Mouse (Mus musculus) embryonic fibroblast, embryonic 13.5 days (primary cell): Measurements from ENCODE around the gene Adgre5. TPM values are rescaled to one million over a fixed set of nuclear protein-coding genes. Genes with fewer than 3 reads are reported as not detected.

ENCODE experiments used
- H3K27ac ChIP-seq: 2 replicates; pipeline ENCODE4 v1.5.1; 2012; ENCODE audit warnings: low read length, control low read depth, inconsistent platforms; ENCODE audit not compliant: insufficient read depth
- H3K4me1 ChIP-seq: 2 replicates; pipeline ENCODE4 v1.6.1; 2011; ENCODE audit warnings: low read length; ENCODE audit not compliant: control insufficient read depth, insufficient read depth
- H3K4me3 ChIP-seq: 2 replicates; pipeline ENCODE4 v1.5.1; 2011; ENCODE audit warnings: mild to moderate bottlenecking, control low read depth, low read length; ENCODE audit not compliant: insufficient read depth
- CTCF ChIP-seq: IDR thresholded peaks from 2 replicates; pipeline ENCODE4 v1.5.1; 2011; ENCODE audit warnings: mild to moderate bottlenecking, control low read depth, low read length, moderate library complexity, borderline replicate concordance; ENCODE audit not compliant: insufficient read depth
- POLR2A ChIP-seq: IDR thresholded peaks from 2 replicates; pipeline ENCODE4 v1.6.1; 2011; ENCODE audit warnings: low read depth, mild to moderate bottlenecking, control low read depth, low read length, moderate library complexity
- polyA plus RNA-seq: library from polyadenylated mRNA; stranded (reverse); fragments of >200 nt; gene quantifications from 2 replicates; pipeline ENCODE4 v1.2.4, GENCODE M21; 2011; ENCODE audit warnings: low read depth; ENCODE audit not compliant: missing spikeins, insufficient read length

Gene Adgre5
- polyA plus RNA-seq, 1 experiment, result 66.4 TPM

DNA sequence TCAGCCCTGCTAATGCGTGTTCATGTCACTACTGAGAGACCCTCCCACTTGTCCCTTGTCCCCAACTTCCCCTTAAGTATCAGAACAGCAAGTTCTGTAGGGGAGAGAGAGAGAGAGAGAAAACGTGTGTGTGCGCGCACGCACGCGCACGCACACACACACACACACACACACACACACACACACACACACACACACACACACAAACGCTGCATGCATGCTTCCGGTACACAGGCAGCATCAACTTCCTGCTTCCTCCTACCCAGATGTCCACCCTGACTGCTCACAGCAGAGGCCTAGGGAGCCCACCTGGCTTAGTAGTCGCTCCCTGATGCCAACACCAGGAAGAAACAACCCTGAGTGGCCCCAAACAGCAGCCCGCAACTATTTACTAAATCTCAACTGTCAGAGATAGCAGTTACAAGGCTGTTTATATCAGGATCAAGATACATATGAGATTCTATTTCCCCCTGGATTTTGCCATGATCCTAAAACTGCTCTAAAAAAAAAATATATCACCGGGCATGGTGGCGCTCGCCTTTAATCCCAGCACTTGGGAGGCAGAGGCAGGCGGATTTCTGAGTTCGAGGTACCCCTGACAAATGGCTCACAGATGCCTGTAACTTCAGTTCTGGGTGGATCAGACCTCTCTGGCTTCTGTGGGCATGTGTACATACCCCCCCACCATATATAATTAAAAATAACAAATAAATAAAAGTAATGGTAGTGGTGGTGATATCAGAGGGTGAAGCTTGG, 45.6 kb downstream of the Adgre5 start:
- no peak overlapping the region for H3K4me3 ChIP-seq
- no peak for TF ChIP-seq CTCF
- no peak for TF ChIP-seq POLR2A
- no peak overlapping the region for H3K27ac ChIP-seq
- H3K4me1 ChIP-seq, result no peaks in the 10 kb centered on the region; the same call in 1 of the 2 replicates

DNA sequence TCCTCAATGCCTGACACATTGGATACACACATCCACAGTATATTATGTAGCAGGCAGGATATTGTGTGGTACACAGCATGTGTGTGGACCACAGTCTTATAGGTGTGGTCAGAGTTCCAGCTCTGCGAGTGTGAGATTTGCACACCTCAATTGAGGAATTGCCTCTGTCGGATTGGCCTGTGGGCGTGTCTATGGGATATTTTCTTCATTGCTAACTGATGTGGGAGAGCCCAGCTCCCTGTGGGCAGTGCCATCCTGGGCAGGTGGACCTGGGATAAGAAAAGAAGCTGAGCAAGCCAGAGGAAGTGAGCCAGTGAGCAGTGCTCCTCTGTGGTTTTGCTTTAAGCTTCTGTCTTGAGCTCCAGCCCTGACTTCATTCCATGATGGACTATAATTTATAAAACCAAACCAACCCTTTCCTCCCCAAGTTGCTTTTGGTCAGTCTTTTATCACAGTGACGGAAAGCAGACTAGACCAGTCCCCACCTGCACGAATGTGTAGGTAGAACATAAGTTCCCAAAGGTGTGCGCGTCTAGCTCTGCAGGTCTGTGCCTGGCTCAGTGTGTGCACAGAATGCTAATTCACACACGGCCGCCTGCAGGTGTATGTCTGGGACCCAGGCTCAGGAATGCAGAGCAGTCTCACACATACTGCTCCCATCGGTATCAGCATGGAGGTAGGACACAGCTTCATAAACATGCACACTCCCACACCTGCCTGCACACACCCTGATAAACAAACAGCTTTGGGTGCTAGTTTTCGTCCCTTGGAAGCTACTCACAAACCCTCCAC, 46.6 kb downstream of the Adgre5 start:
- TF ChIP-seq CTCF (no peak), POLR2A (no peak)
- Histone ChIP-seq H3K4me1 (no peaks in the 10 kb centered on the region; the same call in 1 of the 2 replicates), H3K27ac (no peak overlapping the region), H3K4me3 (no peak overlapping the region)

DNA sequence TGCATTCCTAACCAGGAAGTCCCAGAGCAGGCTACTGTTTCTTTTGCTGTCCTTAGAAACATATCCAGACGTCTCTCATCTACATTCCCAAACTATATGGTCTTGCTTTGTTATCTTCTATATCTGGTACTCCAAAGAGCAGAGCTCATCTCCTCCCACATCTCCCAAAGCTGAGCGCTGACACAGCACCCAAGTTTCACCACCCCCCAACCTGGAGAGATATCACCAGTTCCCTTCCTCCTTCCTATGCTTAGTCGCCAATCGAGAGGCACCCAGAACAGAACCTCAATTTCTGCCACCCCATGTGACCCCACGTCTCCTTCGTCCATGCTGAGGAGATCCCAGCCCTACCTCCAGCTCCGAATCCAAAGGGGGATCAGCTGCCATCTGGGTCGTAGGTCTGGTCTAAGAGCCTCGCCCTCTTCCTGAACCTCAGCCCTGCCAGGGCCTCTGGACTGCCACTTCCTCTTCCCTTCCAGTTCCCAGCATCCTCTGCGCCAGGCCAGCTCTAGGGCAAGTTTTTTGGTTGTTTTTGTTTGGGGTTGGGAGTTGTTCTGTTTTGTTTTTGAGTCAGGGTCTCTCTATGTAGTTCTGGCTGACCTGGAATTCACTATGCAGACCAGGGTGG, 47.4 kb downstream of the Adgre5 start:
- Histone ChIP-seq H3K4me1 (no peaks in the 10 kb centered on the region), H3K27ac (no peak overlapping the region), H3K4me3 (no peak overlapping the region)
- TF ChIP-seq POLR2A, result no peak
- TF ChIP-seq CTCF, result no peak

DNA sequence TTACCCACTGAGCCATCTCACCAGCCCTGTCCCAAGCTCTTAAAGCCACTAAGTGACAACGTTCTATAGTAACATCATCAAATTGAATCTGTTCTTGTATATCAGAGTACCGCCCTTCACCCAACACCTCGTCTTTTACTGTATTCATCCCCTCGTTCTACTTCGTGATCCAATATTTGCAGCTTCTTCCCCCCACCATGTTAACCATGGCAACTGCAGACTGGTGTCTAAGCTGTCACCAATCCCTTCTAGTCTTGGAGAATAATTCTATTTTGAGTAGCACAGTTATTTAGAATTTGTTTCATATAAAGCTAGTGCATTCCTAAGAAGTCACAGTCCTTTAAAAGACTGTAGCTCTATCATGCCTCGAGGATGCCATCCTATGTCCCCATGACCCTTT, 51.9 kb downstream of the Adgre5 start:
- no peak overlapping the region for H3K27ac ChIP-seq
- no peak overlapping the region for H3K4me3 ChIP-seq
- TF ChIP-seq POLR2A (no peak), CTCF (no peak)
- no peaks in the 10 kb centered on the region for H3K4me1 ChIP-seq

DNA sequence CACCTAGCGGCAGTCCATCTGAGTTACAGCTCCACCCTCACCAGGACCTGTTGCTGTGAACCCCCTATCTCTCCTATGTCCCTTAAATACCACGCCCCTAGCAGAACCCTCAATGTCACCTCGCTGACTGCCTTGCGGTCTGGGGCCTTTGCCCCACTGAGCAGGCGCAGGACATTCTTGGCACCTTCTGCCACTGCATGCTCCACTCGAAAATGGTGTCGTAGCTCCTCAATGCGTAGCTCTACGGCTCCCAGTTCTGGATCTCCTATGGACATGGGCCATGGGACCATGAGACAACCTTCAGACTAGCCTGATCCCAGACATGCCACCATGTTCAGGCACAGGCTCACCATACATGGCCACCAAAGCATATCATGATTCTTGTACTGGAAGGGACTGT, 56.6 kb downstream of the Adgre5 start:
- TF ChIP-seq CTCF (no peak), POLR2A (no peak)
- Histone ChIP-seq H3K27ac (no peak overlapping the region), H3K4me1 (no peaks in the 10 kb centered on the region), H3K4me3 (no peak overlapping the region)

DNA sequence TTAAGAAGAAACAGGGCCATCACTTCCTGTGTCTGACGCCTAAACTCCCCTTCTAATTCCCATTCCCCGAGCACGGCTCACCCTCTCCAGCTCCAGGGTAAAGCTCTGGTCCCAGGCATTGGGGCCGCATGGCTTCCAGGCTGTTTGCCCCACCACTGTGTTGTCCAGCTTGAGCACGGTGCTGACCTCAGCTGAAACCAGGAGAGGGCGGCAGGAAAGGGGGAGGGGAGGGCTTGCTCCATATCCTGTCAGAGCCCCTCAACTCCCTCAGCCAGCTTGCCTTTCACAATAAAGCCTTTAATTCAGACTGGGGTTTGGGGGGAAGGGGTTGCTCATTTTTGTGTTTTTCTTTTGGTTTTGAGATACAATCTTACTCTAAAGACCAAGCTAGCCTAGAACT, 60.0 kb downstream of the Adgre5 start:
- H3K4me1 ChIP-seq, result no peaks in the 10 kb centered on the region
- no peak overlapping the region for H3K4me3 ChIP-seq
- TF ChIP-seq CTCF (no peak), POLR2A (no peak)
- no peak overlapping the region for H3K27ac ChIP-seq

DNA sequence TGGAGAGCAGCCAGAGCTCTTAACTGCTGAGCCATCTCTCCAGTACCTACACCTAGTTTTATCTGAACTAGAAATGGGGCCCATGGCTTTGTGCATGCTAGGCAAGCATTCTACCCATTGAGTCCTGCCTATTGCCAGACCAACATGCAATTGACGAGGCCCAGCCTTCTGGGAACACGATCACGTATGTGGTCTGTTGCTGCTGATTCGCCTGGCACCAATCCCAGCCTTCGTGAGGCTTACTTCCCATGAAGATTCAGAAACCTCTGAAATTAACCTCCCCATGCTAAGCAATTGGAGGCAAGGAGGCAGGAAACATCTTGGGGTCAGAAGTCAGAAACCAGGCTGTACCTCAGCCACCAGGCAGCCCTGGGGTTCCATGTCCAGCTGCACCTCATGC, 60.5 kb downstream of the Adgre5 start:
- no peak for TF ChIP-seq POLR2A
- no peak for TF ChIP-seq CTCF
- Histone ChIP-seq H3K27ac (no peak overlapping the region), H3K4me1 (no peaks in the 10 kb centered on the region), H3K4me3 (no peak overlapping the region)

DNA sequence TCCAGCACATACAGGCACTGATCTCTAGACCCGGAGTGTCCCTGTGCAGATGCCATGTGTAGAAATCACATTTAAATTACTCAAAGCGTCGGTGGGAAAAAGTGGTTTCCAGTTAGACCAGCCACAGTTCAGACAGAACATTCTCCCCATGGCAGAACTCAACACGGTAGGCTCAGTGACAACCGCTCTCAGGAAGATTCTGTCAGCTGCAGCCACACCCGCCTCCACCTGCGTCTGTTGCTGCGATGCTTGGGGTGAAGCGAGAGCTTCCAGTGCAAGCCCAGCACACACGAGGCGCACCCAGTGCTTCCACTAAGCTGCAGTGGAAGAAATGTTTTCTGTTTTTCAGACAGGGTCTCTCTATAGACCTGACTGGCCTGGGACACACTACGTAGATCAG, 61.3 kb downstream of the Adgre5 start:
- Histone ChIP-seq H3K27ac (no peak overlapping the region), H3K4me3 (no peak overlapping the region), H3K4me1 (no peaks in the 10 kb centered on the region)
- no peak for TF ChIP-seq POLR2A

DNA sequence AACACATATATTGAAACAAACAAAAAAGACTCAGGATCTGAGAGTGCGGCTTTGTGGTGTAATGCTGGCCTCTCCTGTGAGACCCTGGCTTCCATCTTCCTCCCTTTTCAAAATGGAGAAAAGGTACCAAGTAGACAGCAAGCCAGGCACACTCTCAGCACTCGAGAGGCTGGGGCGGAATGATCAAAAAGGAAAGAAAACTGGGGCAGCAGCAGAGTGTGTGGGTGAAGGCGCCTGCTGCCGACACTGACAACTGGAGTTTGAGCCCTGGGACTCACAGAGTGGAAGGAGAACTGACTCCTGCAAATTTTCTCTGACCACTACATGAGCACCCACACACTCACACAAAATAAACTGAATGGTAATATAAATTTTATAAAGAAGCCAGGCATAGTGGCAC, 66.6 kb downstream of the Adgre5 start:
- Histone ChIP-seq H3K4me1 (no peaks in the 10 kb centered on the region), H3K4me3 (no peak overlapping the region), H3K27ac (no peak overlapping the region)
- TF ChIP-seq CTCF (no peak), POLR2A (no peak)

Other genes with a start within 250 kb of the Adgre5 start
- not detected in 2 replicates for gene Olfr370, start 205.5 kb downstream of the Adgre5 start, polyA plus RNA-seq
- gene Ndufb7, start 174.7 kb downstream of the Adgre5 start, polyA plus RNA-seq, result 67.4 and 86.9 TPM in 2 replicates
- 210 and 213 TPM in 2 replicates for gene Tecr, start 133.4 kb downstream of the Adgre5 start, polyA plus RNA-seq
- 27.7 and 32.2 TPM in 2 replicates for gene Dnajb1, start 133.1 kb downstream of the Adgre5 start, polyA plus RNA-seq
- gene Gipc1, start 88.6 kb downstream of the Adgre5 start, polyA plus RNA-seq, result 47.4 and 63.3 TPM in 2 replicates
- gene Ptger1, start 74.6 kb downstream of the Adgre5 start, polyA plus RNA-seq, result 2.1 and 2.4 TPM in 2 replicates
- 40.2 and 41.2 TPM in 2 replicates for gene Pkn1, start 42.1 kb downstream of the Adgre5 start, polyA plus RNA-seq
- gene Ddx39, start 26.1 kb downstream of the Adgre5 start, polyA plus RNA-seq, result 64.2 and 70.2 TPM in 2 replicates
- 67.4 and 95.4 TPM in 2 replicates for gene Adgrl1, start 158.8 kb upstream of the Adgre5 start, polyA plus RNA-seq
- not detected in 2 replicates for gene Gm10644, start 213.9 kb upstream of the Adgre5 start, polyA plus RNA-seq
- 16.6 and 17.2 TPM in 2 replicates for gene Asf1b, start 214.2 kb upstream of the Adgre5 start, polyA plus RNA-seq
- 104 and 122 TPM in 2 replicates for gene Prkaca, start 231.7 kb upstream of the Adgre5 start, polyA plus RNA-seq